Mouse (Mus musculus) Muller cell, postnatal 12 days (primary cell): ENCODE data around the gene Galk1.
A peak's percentile ranks its signal among the peaks of the same experiment; 100 is the strongest.

Experiments
- DNase-seq: peaks from one replicate; pipeline ENCODE4 v3.0.0-alpha.2; 2015; ENCODE audit errors: inconsistent ontology term

The Galk1 gene

DNA sequence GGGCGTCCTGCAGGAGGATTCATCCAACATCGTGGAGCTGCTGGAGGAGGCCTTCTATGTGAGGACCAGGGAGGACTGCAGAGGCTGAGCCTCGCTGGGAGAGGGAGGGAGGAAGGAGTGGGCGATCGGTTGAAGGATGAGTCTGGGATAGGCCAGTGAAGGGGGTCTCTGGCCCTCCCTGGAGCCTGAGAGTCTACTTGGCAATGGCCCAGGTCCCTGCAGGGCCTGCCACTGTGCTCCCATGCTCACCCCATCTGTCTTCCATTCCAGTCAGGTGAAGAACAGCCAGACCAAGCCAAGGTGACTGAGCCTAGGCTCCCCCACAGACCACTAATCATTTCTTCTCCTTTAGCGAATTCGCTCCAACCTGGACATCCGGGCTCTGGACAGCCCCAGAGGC lies 29.2 kb downstream of the Galk1 start:
- DNase-seq: no peak

- no peak for DNase-seq
These were observed 30.0 kb downstream of the Galk1 start for GRCm38 (mm10) chr11:115982472-115982871.

DNA sequence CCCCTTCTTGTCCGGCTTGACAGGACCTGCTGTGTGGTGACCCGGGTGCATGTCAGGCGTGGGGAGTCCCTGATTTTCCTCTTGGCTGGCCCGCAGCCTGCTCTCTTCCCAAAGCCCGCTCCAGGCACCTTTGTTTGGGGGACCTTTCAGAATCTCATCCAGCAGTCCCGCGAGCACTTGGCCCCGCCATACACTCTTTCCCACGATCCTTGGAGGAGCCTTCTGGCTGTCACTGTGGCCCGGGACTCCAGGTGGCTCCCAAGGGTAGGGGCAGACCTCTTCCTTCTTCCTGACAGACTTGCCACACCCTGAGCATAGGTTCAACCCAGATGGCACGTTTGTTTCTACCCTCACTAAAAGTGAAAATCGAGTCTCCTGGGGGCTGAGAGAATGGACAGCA lies 37.0 kb downstream of the Galk1 start:
- DNase-seq: no peak

DNA sequence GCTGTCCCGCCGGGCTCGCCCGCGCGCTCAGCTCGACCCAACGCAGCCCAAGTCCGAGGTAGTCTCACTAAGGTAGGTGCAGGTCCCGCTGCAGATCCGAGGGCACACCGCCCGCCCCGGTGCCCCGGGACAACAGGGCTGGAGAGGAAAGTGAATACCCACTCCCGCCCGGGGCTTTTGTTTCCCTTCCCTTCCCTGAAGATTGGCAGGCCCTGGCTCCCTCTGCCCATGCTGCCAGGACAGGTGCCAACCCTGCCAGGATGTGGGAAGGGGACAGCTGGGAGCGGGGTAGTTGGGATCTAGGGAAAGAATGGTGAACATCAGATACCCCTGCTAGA lies 37.5 kb downstream of the Galk1 start:
- DNase-seq: no peak

DNA sequence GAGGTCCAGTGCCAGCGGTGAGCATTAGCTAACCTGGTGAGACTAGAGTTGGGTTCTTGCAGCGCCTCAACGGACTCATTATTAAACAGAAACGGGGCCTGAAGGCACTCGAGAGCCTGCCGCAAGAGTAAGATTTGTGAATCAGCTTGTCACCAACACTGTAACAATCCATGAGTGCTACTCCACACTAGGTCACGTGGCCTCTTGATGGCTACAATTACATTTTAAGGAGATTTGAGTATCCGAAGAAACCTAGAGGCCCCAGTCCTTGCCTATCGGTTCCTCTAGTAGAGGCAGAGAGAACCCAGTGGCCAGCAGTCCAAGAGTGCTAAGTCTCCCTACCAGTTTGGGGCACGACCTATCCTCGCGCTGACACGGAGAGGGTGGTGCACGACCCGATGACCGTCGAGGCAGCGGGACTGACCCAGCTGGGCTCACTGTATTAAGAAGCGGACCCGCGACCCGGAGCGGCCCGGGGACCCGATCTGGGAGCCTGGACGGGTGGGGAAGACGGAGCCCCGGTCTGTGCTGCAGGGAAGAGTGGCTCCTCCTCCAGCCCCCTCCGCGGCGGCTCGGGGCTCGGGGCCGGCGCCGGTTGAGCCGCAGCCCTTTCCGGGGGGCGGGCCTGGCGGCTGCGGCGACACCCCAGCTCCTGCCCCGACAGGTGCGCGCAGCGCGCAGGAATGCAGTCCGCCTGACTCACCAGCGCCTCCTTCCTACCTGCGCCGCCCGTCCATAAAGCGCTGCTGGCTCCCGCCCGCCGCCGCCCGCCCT lies 38.0 kb downstream of the Galk1 start, which contains the start of gene Itgb4:
TSS of gene Itgb4 (plus strand) at position 401 of the 774 bp plus-strand sequence.
- peak; percentile 47 for DNase-seq

GRCm38 (mm10) chr11:115971016-115971415 lies 41.5 kb downstream of the Galk1 start:
- DNase-seq: peak; percentile 51

DNA sequence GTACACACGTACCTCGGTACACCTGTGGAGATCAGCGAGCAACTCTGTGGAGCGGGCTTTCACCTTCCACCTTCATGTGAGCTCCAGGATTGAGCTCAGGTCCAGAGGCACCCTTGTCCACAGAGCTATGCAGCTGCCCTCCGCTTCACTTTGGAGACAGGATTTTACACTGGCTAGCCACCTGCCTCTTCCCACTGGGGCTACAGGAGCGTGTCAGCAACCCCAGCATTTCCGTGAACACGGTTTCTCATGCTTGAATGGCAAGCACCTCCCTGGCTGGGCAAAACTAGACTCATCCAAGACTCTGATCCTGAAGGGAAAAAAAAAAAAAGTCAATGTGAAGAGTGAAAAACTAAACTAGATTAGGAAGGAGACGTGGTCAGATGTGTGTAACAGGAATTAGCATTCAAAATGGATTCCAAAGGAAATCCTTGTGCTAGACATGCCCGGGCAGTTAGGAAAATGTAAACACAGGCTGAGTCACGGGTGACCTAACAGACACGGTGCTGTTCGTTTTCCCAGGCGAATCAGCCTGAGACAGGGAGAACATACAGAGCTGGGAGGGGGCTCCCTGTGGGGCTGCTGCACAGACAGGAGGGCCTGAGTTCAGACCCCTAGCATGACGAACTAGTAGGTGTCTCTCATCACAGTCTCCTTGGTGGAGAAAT lies 42.4 kb downstream of the Galk1 start:
- no peak for DNase-seq

- no peak for DNase-seq
These were observed 43.7 kb downstream of the Galk1 start for GRCm38 (mm10) chr11:115968731-115969405.

DNA sequence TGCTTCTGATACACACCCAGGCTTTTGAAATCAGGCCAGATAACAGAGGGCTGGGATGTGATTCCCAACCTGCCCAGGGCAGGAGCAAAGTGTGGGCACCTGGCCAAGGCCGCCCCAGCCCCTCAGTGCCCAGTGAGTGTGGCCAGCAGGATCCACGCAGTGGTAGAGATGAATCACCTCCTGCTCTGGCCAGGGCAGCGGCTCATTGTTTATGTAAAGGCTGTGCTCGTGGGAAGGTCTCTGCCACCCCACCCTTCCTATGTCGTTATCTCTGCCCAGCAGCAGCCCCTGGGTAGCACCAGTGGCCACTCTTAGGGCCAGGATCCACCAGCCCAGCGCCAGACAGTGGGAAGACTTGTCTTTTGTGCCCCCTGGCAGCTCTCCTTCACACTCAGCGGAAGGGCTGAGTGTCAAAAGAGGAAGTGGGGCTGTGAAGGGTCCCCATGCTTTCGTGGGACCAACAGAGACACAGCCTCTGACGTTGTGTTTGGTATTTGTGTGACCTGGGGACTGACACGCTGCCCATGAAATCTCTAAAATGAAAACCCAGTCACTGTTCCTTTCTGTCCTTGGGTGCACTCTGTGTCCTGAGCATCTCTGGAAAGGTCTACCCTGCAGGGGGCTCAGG lies 47.4 kb downstream of the Galk1 start:
- peak; percentile 86 for DNase-seq

- no peak for DNase-seq
These were observed 49.7 kb downstream of the Galk1 start for GRCm38 (mm10) chr11:115962651-115963412.

DNA sequence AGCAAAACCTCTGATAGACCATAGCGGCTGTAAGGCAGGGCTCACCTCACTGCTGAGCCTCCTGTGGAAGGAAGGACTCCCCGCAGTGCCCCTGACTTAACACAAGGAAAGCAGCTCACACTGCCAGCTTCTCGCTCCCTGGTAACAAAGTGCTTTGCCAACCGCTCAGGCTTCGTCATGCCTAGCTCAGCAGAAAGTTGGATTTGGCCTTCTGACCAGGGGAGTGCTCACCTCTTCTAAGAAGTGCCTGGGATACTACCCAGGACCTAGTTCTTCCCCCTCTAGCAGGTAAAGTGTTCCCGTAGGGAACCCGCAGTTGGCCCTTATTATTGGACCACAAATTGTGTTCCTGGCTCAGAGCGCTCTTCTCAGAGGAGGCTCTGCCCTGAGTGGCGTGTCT lies 53.5 kb downstream of the Galk1 start:
- DNase-seq: no peak
